Mouse (Mus musculus): ENCODE results near the gene 2900026A02Rik. TPM values are rescaled to one million over a fixed set of nuclear protein-coding genes. Genes with fewer than 3 reads are reported as not detected.

Gene 2900026A02Rik
- polyA plus RNA-seq, 1 experiment from 2014 or later: 7.2 TPM

- peak overlapping the region; percentile 89; the same call in 1 of the 2 replicates for H3K27ac ChIP-seq (ENCODE audit: low read length)
- no peak overlapping the region for H3K4me3 ChIP-seq (ENCODE audit: low read length)
- H3K9ac ChIP-seq (replicated peaks; ENCODE audit: low read length): no peak overlapping the region
- no peaks in the 10 kb centered on the region for H3K27me3 ChIP-seq (ENCODE audit: insufficient read depth, low read length)
- H3K4me2 ChIP-seq (replicated peaks; ENCODE audit: low read depth, low read length): no peak overlapping the region
- WGBS: 42% methylated on average over 6 of the region's 6 CpGs
- H3K9me3 ChIP-seq (ENCODE audit: low read length): peaks cover 2% of the 10 kb centered on the region; the same call in 1 of the 2 replicates
- H3K4me1 ChIP-seq (ENCODE audit: insufficient read depth, low read length): peaks cover 13% of the 10 kb centered on the region
- ATAC-seq (ENCODE audit: low FRiP score, low TSS enrichment): no peak
- H3K36me3 ChIP-seq (ENCODE audit: insufficient read depth, low read length): peaks cover 14% of the 10 kb centered on the region
Measured at GRCm38 (mm10) chr5:113181441-113181840, 39.6 kb downstream of the 2900026A02Rik start.

GRCm38 (mm10) chr5:113180755-113181154, 40.3 kb downstream of the 2900026A02Rik start:
- WGBS: 71% methylated on average over 15 of the region's 15 CpGs
- no peak overlapping the region for H3K4me3 ChIP-seq (ENCODE audit: low read length)
- peak overlapping the region; percentile 40 for H3K9ac ChIP-seq (replicated peaks; ENCODE audit: low read length)
- peak overlapping the region; percentile 49 for H3K4me2 ChIP-seq (replicated peaks; ENCODE audit: low read depth, low read length)
- H3K27me3 ChIP-seq (ENCODE audit: insufficient read depth, low read length): no peaks in the 10 kb centered on the region
- H3K36me3 ChIP-seq (ENCODE audit: insufficient read depth, low read length): peaks cover 14% of the 10 kb centered on the region
- H3K27ac ChIP-seq (ENCODE audit: low read length): peak overlapping the region; percentile 89
- peaks cover 13% of the 10 kb centered on the region for H3K4me1 ChIP-seq (ENCODE audit: insufficient read depth, low read length)
- H3K9me3 ChIP-seq (ENCODE audit: low read length): peaks cover 5% of the 10 kb centered on the region; the same call in 1 of the 2 replicates
- no peak for ATAC-seq (ENCODE audit: low FRiP score, low TSS enrichment)

GRCm38 (mm10) chr5:113179843-113180682, 41.0 kb downstream of the 2900026A02Rik start:
- peak; percentile 75 for ATAC-seq (ENCODE audit: low FRiP score, low TSS enrichment)
- Histone ChIP-seq H3K4me3 (ENCODE audit: low read length) (peak overlapping the region; percentile 26), H3K4me1 (ENCODE audit: insufficient read depth, low read length) (peaks cover 13% of the 10 kb centered on the region), H3K27me3 (ENCODE audit: insufficient read depth, low read length) (no peaks in the 10 kb centered on the region), H3K9ac (replicated peaks; ENCODE audit: low read length) (peak overlapping the region; percentile 49), H3K4me2 (replicated peaks; ENCODE audit: low read depth, low read length) (peak overlapping the region; percentile 49), H3K27ac (ENCODE audit: low read length) (peak overlapping the region; percentile 89), H3K9me3 (ENCODE audit: low read length) (peaks cover 5% of the 10 kb centered on the region; the same call in 1 of the 2 replicates), H3K36me3 (ENCODE audit: insufficient read depth, low read length) (peaks cover 15% of the 10 kb centered on the region)
- WGBS: 3% methylated on average over 27 of the region's 30 CpGs

GRCm38 (mm10) chr5:113179451-113179842, 41.6 kb downstream of the 2900026A02Rik start:
- ATAC-seq (ENCODE audit: low FRiP score, low TSS enrichment): peak; percentile 4; the same call in 1 of the 2 replicates
- Histone ChIP-seq H3K4me1 (ENCODE audit: insufficient read depth, low read length) (peaks cover 13% of the 10 kb centered on the region), H3K4me2 (replicated peaks; ENCODE audit: low read depth, low read length) (peak overlapping the region; percentile 49), H3K27me3 (ENCODE audit: insufficient read depth, low read length) (no peaks in the 10 kb centered on the region), H3K9ac (replicated peaks; ENCODE audit: low read length) (peak overlapping the region; percentile 49), H3K27ac (ENCODE audit: low read length) (peak overlapping the region; percentile 89), H3K9me3 (ENCODE audit: low read length) (peaks cover 5% of the 10 kb centered on the region; the same call in 1 of the 2 replicates), H3K36me3 (ENCODE audit: insufficient read depth, low read length) (peaks cover 17% of the 10 kb centered on the region), H3K4me3 (ENCODE audit: low read length) (peak overlapping the region; percentile 26)
- WGBS: 7% methylated on average over 5 of the region's 9 CpGs

GRCm38 (mm10) chr5:113175976-113176375, 45.1 kb downstream of the 2900026A02Rik start:
- WGBS: 88% methylated on average over 10 of the region's 10 CpGs
- Histone ChIP-seq H3K4me3 (ENCODE audit: low read length) (no peak overlapping the region), H3K4me1 (ENCODE audit: insufficient read depth, low read length) (peaks cover 16% of the 10 kb centered on the region), H3K4me2 (replicated peaks; ENCODE audit: low read depth, low read length) (no peak overlapping the region), H3K9ac (replicated peaks; ENCODE audit: low read length) (no peak overlapping the region), H3K27ac (ENCODE audit: low read length) (no peak overlapping the region), H3K36me3 (ENCODE audit: insufficient read depth, low read length) (0 out of 2 replicates have a peak, but pooled peaks cover 7% of the 10 kb centered on the region), H3K27me3 (ENCODE audit: insufficient read depth, low read length) (no peaks in the 10 kb centered on the region), H3K9me3 (ENCODE audit: low read length) (peaks cover 5% of the 10 kb centered on the region; the same call in 1 of the 2 replicates)
- ATAC-seq (ENCODE audit: low FRiP score, low TSS enrichment): no peak

GRCm38 (mm10) chr5:113174916-113175692, 45.9 kb downstream of the 2900026A02Rik start:
- Histone ChIP-seq H3K9me3 (ENCODE audit: low read length) (peaks cover 5% of the 10 kb centered on the region; the same call in 1 of the 2 replicates), H3K4me3 (ENCODE audit: low read length) (no peak overlapping the region), H3K36me3 (ENCODE audit: insufficient read depth, low read length) (0 out of 2 replicates have a peak, but pooled peaks cover 9% of the 10 kb centered on the region), H3K4me1 (ENCODE audit: insufficient read depth, low read length) (peaks cover 10% of the 10 kb centered on the region), H3K27ac (ENCODE audit: low read length) (no peak overlapping the region), H3K4me2 (replicated peaks; ENCODE audit: low read depth, low read length) (no peak overlapping the region), H3K27me3 (ENCODE audit: insufficient read depth, low read length) (no peaks in the 10 kb centered on the region), H3K9ac (replicated peaks; ENCODE audit: low read length) (no peak overlapping the region)
- 54% methylated on average over 24 of the region's 24 CpGs for WGBS
- ATAC-seq (ENCODE audit: low FRiP score, low TSS enrichment): no peak

GRCm38 (mm10) chr5:113173318-113173717, 47.7 kb downstream of the 2900026A02Rik start:
- 0 out of 2 replicates have a peak, but pooled peaks cover 9% of the 10 kb centered on the region for H3K36me3 ChIP-seq (ENCODE audit: insufficient read depth, low read length)
- H3K4me1 ChIP-seq (ENCODE audit: insufficient read depth, low read length): 0 out of 2 replicates have a peak, but pooled peaks cover 3% of the 10 kb centered on the region
- no peak overlapping the region for H3K4me2 ChIP-seq (replicated peaks; ENCODE audit: low read depth, low read length)
- H3K4me3 ChIP-seq (ENCODE audit: low read length): no peak overlapping the region
- WGBS: 21% methylated on average over 5 of the region's 5 CpGs
- H3K9ac ChIP-seq (replicated peaks; ENCODE audit: low read length): no peak overlapping the region
- H3K9me3 ChIP-seq (ENCODE audit: low read length): peaks cover 5% of the 10 kb centered on the region; the same call in 1 of the 2 replicates
- H3K27ac ChIP-seq (ENCODE audit: low read length): no peak overlapping the region
- no peaks in the 10 kb centered on the region for H3K27me3 ChIP-seq (ENCODE audit: insufficient read depth, low read length)
- no peak for ATAC-seq (ENCODE audit: low FRiP score, low TSS enrichment)

- Histone ChIP-seq H3K27ac (ENCODE audit: low read length) (no peak overlapping the region), H3K4me3 (ENCODE audit: low read length) (no peak overlapping the region), H3K9ac (replicated peaks; ENCODE audit: low read length) (no peak overlapping the region), H3K27me3 (ENCODE audit: insufficient read depth, low read length) (no peaks in the 10 kb centered on the region), H3K9me3 (ENCODE audit: low read length) (peaks cover 5% of the 10 kb centered on the region; the same call in 1 of the 2 replicates), H3K36me3 (ENCODE audit: insufficient read depth, low read length) (0 out of 2 replicates have a peak, but pooled peaks cover 9% of the 10 kb centered on the region), H3K4me1 (ENCODE audit: insufficient read depth, low read length) (0 out of 2 replicates have a peak, but pooled peaks cover 3% of the 10 kb centered on the region), H3K4me2 (replicated peaks; ENCODE audit: low read depth, low read length) (no peak overlapping the region)
- ATAC-seq (ENCODE audit: low FRiP score, low TSS enrichment): peak; percentile 12; the same call in 1 of the 2 replicates
- 83% methylated on average over 10 of the region's 10 CpGs for WGBS
Measured at GRCm38 (mm10) chr5:113171968-113172578, 49.0 kb downstream of the 2900026A02Rik start.
